Mouse (Mus musculus) liver, embryonic 13.5 days (tissue): ENCODE results near the gene Sox21. TPM values are rescaled to one million over a fixed set of nuclear protein-coding genes. Genes with fewer than 3 reads are reported as not detected.
A peak's percentile ranks its signal among the peaks of the same experiment; 100 is the strongest.

ENCODE experiments used
- ATAC-seq: fragments of 200-750 bp; cut with Nextera tagmentation; 2 replicates; pipeline ENCODE4 v1.8.0; 2017; ENCODE audit warnings: low read depth, mild to moderate bottlenecking, moderate number of reproducible peaks, moderate library complexity
- DNase-seq: peaks from one replicate; pipeline ENCODE4 v3.0.0; 2022
- H3K27ac ChIP-seq: fragments of 300-500 bp; sonication (generic); 2 replicates; pipeline ENCODE4 v1.5.1; 2015; ENCODE audit warnings: moderate library complexity, mild to moderate bottlenecking, inconsistent platforms
- H3K27me3 ChIP-seq: fragments of 300-500 bp; sonication (generic); 2 replicates; pipeline ENCODE4 v1.6.1; 2015; ENCODE audit warnings: mild to moderate bottlenecking, inconsistent platforms
- H3K36me3 ChIP-seq: fragments of 300-500 bp; sonication (generic); 2 replicates; pipeline ENCODE4 v1.6.1; 2015; ENCODE audit warnings: mild to moderate bottlenecking, inconsistent platforms
- H3K4me1 ChIP-seq: fragments of 300-500 bp; sonication (generic); replicated peaks from 2 replicates; pipeline ENCODE4 v1.6.1; 2015; ENCODE audit warnings: inconsistent platforms
- H3K4me2 ChIP-seq: fragments of 300-500 bp; sonication (generic); 2 replicates; pipeline ENCODE4 v1.6.1; 2015; ENCODE audit warnings: inconsistent platforms, mild to moderate bottlenecking, moderate library complexity
- H3K4me3 ChIP-seq: fragments of 300-500 bp; sonication (generic); replicated peaks from 2 replicates; pipeline ENCODE4 v1.5.1; 2015; ENCODE audit warnings: mild to moderate bottlenecking, inconsistent platforms
- H3K9ac ChIP-seq: fragments of 300-500 bp; sonication (generic); 2 replicates; pipeline ENCODE4 v1.6.1; 2015; ENCODE audit warnings: mild to moderate bottlenecking, inconsistent platforms
- H3K9me3 ChIP-seq: fragments of 300-500 bp; sonication (generic); replicated peaks from 2 replicates; pipeline ENCODE4 v1.6.1; 2016; ENCODE audit warnings: inconsistent platforms
- WGBS: fragments of 180-500 bp; shearing (Covaris S2); methylation state at CpG from one replicate; pipeline ENCODE4 v1.1.7; 2015; ENCODE audit not compliant: insufficient replicate concordance; 5-methylcytosine and 5-hydroxymethylcytosine counted together
- polyA plus RNA-seq: library from polyadenylated mRNA; unstranded; fragments of >200 nt; fragmentation: Nextera tagmentation; extraction: Ambion mirVana; gene quantifications from 2 replicates; pipeline ENCODE4 v1.2.1, GENCODE M21; 2015

Sox21 gene
- polyA plus RNA-seq, 1 experiment from 2014 or later: not detected

DNA sequence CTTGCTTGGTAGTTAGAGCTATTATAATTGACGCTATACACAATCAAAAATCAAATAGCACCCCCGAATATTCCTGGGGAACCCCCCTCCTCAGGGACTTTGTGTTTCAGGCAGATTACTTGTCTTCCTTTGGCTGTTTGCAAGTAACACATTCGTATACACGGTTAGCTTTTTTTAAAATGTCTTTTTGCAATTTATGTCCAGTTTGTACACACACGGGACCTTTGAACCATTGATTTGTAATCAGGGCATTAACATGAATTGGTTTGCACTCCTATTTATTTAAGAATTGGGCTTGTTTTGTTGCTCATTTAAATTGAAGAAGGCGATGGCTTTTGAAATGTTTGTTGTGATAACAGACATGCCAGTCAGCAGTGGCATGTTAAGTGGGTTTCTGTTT lies 956 bp upstream of the Sox21 start:
- Histone ChIP-seq H3K27ac (no peak overlapping the region), H3K4me2 (no peak overlapping the region), H3K36me3 (no peaks in the 10 kb centered on the region), H3K4me1 (peaks cover 23% of the 10 kb centered on the region), H3K4me3 (no peak overlapping the region), H3K9ac (no peak overlapping the region), H3K9me3 (no peaks in the 10 kb centered on the region), H3K27me3 (peaks cover 77% of the 10 kb centered on the region)
- DNase-seq (no peak), ATAC-seq (no peak)
- 9% methylated on average over 6 of the region's 6 CpGs for WGBS

DNA sequence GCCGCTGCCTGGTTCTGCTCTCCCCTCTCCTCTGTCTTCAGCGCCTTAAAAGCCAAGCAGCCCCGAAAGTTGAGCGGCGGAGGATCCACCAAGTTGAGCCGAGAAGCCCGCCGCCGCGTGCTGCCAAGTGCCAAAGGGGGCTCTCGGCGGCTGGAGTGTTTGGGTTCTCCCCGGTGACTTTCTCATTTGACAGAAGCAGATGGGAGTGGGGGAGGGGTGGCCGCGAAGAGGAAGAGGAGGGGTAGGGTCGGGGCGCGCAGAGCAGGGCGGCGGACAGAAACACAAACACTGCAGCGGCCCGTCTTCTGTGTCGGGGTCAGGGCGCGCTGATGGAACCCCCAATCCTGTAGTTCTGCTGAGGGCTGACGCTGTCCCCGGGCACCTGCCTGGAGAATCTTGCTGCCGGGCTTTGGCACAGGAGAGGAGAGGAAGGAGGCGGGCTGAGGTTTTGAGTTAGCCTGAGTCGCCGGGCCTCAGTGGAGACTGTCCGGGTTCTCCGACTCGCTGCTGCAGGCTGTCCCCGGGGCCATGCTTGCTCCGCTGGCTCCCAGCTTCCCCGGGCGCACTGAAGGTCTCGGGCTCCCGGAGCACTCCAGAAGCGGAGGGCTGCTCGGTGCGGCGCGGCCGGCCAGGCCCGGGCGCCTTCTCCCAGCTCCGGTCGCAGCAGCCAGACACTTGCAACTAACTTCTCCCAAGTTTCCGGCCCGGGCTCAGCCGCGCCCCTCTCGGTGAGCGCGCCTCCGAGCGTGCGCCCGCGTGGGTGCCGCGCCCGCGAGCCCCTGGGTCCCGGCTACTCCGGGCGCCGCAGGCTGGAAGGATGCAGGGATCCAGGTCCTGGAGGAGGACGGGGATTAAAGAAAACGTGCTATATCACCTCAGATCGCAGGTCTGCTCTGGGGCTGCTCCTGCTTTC lies 601 bp downstream of the Sox21 start:
- H3K27me3 ChIP-seq: peaks cover 92% of the 10 kb centered on the region
- H3K4me1 ChIP-seq: peaks cover 23% of the 10 kb centered on the region
- peak overlapping the region; percentile 48 for H3K4me3 ChIP-seq
- no peak overlapping the region for H3K9ac ChIP-seq
- WGBS: 1% methylated on average over 70 of the region's 73 CpGs
- H3K4me2 ChIP-seq: peak overlapping the region; percentile 66
- H3K9me3 ChIP-seq: no peaks in the 10 kb centered on the region
- H3K36me3 ChIP-seq: no peaks in the 10 kb centered on the region
- ATAC-seq (0 out of 2 replicates have a peak, but pooled peaks have one; percentile 12), DNase-seq (no peak)
- no peak overlapping the region for H3K27ac ChIP-seq

DNA sequence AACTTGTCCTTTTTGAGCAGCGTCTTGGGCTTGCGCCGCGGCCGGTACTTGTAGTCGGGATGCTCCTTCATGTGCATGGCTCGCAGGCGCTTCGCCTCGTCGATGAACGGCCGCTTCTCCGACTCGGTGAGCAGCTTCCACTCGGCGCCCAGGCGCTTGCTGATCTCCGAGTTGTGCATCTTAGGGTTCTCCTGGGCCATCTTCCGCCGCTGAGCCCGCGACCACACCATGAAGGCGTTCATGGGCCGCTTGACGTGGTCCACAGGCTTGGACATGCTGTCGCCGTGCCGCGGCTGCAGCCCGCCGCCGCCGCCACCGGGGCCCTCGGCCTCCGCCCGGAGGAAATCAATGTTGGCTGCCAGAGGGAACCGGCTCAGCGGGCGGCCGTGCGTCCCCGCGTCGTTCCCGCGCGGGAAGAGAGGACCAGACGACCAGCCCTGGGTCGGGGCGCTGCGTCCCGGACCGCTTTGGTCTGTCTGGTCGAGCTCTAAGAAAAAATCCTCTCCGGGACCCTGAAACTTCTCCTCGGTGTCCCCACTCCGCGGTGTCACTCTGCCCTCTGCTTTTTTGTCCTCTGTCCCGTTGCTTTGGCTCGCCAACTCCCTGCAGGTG lies 1.4 kb downstream of the Sox21 start:
- H3K27ac ChIP-seq: no peak overlapping the region
- peak overlapping the region; percentile 48 for H3K4me3 ChIP-seq
- peaks cover 23% of the 10 kb centered on the region for H3K4me1 ChIP-seq
- peak overlapping the region; percentile 66 for H3K4me2 ChIP-seq
- no peak for DNase-seq
- no peaks in the 10 kb centered on the region for H3K9me3 ChIP-seq
- H3K36me3 ChIP-seq: no peaks in the 10 kb centered on the region
- H3K9ac ChIP-seq: no peak overlapping the region
- H3K27me3 ChIP-seq: peaks cover 95% of the 10 kb centered on the region
- ATAC-seq: no peak
- WGBS: 1% methylated on average over 59 of the region's 62 CpGs

DNA sequence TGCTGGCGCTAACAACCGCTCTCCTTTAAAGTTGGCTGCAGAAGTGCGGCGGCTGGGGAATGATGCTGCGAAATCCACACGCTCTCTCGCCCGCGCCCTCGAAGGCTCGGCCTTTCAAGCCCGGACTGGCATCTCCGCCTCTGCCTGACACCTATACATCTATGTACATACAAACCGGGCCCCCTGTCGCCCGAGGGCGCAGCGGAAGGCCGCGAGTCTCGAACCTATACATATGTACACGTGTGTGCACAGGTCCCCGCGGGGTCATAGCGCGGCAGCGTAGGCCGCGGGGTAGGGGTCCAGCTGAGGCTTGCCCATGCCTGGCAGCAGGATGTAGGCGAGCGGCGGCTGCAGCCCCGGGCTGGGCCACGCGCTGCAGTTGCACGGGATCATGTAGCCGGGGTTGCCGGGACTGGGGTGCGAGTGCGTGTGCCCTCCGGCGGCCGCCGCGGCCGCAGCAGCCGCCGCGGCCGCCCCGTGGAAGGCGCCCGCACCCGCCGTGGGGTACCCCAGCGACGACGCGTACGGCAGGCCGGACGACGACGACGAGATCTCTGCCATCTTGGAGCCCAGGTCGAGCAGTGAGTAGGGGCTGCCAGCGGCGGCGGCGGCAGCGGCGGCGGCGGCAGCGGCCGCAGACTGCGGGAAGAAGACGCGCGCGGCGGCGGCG lies 2.2 kb downstream of the Sox21 start:
- H3K4me1 ChIP-seq: peaks cover 23% of the 10 kb centered on the region
- no peaks in the 10 kb centered on the region for H3K9me3 ChIP-seq
- H3K27ac ChIP-seq: no peak overlapping the region
- peak overlapping the region; percentile 48 for H3K4me3 ChIP-seq
- ATAC-seq (no peak), DNase-seq (no peak)
- H3K4me2 ChIP-seq: peak overlapping the region; percentile 66
- 1% methylated on average over 83 of the region's 84 CpGs for WGBS
- no peaks in the 10 kb centered on the region for H3K36me3 ChIP-seq
- peaks cover 95% of the 10 kb centered on the region for H3K27me3 ChIP-seq
- H3K9ac ChIP-seq: no peak overlapping the region

DNA sequence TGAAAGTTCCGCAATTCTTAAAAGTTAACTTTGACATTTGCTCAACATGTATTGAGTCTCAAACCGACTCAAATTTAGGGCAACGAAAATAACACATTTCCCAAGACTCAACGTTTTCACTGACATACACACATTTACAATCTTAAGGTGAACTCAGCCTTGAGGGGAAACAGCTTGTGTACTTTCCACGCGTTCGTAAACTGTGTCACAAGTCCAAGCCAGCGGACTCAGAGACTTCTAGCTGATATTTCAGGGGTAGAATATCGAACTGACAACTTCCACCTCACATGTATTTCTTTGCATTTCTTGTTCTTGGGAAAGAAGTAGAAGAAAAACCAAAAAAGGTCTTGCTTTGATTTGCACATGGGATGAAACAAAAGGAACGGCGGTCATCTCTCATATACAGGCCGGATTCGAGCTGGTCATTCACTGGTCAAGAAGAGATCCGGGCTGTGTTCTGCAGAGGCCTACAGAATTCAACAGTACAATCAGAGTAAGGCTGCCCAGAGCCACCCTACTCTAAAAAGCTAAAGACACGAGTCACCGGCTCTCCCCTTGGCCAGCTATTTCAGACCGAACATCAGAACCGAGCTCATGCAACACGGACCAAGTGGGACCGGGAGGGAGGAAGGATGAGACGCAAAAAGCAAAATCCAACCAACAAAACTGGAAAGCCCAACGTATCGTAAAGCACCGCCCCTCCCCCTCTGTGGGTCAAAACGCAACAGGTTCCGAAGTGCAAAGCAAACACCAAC lies 2.9 kb downstream of the Sox21 start:
- Histone ChIP-seq H3K9ac (no peak overlapping the region), H3K27me3 (peaks cover 95% of the 10 kb centered on the region), H3K9me3 (no peaks in the 10 kb centered on the region), H3K27ac (no peak overlapping the region), H3K4me1 (peaks cover 23% of the 10 kb centered on the region), H3K4me3 (no peak overlapping the region), H3K4me2 (no peak overlapping the region), H3K36me3 (no peaks in the 10 kb centered on the region)
- DNase-seq: no peak
- no peak for ATAC-seq
- 3% methylated on average over 26 of the region's 26 CpGs for WGBS

DNA sequence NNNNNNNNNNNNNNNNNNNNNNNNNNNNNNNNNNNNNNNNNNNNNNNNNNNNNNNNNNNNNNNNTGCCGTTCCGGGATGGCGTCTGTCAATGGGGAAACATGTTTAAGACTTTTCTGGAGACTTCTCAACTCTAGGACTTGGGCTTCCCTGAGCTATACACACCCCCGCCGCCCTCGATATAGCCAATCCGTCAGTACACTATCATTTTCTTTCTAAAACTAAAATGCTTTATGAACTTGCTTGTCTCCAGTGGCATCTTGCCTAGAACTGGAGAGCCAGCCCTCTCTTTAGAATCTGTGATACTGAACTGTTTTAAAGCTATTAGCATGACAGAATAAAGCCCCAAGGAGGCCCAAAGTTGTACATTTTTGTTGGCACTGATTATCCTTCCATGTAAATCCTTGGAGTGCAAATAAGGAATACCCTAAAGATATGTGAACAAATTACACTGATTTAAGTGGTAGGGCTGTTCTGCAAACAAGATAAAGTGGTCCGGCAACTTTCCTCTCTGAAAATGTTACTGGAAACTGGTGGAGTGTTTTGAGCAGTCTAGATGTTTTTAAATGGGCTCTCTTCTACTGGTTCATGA lies 4.4 kb downstream of the Sox21 start:
- peaks cover 98% of the 10 kb centered on the region for H3K27me3 ChIP-seq
- H3K9ac ChIP-seq: no peak overlapping the region
- no peaks in the 10 kb centered on the region for H3K9me3 ChIP-seq
- H3K4me3 ChIP-seq: no peak overlapping the region
- ATAC-seq (no peak), DNase-seq (no peak)
- WGBS: 5% methylated on average over 8 of the region's 8 CpGs
- no peak overlapping the region for H3K27ac ChIP-seq
- H3K36me3 ChIP-seq: no peaks in the 10 kb centered on the region
- no peak overlapping the region for H3K4me2 ChIP-seq
- peaks cover 23% of the 10 kb centered on the region for H3K4me1 ChIP-seq

DNA sequence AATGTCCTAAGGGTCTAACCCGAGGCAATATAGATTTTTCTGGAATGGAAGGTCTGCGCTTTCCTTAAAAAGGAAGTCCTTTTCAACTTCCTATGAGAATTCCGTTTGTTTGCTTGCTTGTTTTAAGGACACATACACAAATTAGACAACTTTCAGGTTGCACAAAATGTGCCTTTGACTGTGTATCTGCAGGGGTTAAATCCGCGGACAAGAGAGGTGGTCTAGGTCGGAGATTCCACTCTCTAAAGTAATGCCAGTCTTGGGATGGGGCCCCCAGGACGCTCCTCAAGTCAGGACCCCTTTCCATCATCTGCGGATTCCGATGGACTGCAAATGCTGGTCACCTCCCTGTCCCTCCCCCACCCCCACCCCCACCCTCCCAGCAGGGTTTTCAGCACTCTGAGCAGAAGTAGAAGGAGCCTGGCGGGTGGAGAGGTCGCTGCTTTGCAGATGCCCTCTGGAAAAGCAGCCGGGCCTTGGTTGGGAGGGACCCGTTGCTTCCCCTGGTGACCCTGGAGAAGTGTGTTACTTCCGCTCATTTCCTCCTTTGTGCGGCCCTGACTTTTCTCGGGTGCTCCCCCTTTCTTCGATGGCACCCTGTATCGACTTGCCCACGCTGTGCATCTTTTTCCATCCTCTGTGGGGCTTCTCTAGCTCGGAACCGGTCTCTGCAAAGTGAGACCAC lies 10.2 kb downstream of the Sox21 start:
- Histone ChIP-seq H3K27ac (no peak overlapping the region), H3K36me3 (no peaks in the 10 kb centered on the region), H3K27me3 (peaks cover 91% of the 10 kb centered on the region), H3K9ac (no peak overlapping the region), H3K9me3 (no peaks in the 10 kb centered on the region), H3K4me1 (no peaks in the 10 kb centered on the region; the same call in 1 of the 2 replicates), H3K4me3 (no peak overlapping the region), H3K4me2 (no peak overlapping the region)
- ATAC-seq: no peak
- no peak for DNase-seq
- WGBS: 1% methylated on average over 21 of the region's 21 CpGs

DNA sequence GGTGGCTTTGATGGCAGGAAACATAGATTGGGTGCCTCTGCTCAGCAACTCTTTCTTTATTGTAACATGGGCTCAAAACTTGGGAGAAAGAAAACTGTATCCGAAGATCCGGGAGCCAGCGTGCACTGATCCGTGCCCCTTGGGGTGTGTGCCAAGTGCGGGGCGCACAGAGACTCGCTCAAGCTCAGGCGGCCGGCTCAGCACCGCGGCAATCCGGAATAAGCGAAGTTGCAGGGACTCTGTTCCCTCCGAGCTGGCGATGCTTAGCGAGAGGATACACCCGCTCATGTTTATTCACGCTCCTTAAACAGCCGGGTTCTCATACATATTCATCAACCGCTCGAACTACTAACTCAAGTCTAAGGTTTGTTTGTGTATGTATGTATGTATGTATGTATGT lies 10.9 kb downstream of the Sox21 start:
- Histone ChIP-seq H3K27ac (no peak overlapping the region), H3K36me3 (no peaks in the 10 kb centered on the region), H3K4me1 (no peaks in the 10 kb centered on the region), H3K27me3 (peaks cover 84% of the 10 kb centered on the region), H3K9ac (no peak overlapping the region), H3K4me3 (no peak overlapping the region), H3K4me2 (no peak overlapping the region), H3K9me3 (no peaks in the 10 kb centered on the region)
- DNase-seq: no peak
- 2% methylated on average over 21 of the region's 21 CpGs for WGBS
- ATAC-seq: no peak

DNA sequence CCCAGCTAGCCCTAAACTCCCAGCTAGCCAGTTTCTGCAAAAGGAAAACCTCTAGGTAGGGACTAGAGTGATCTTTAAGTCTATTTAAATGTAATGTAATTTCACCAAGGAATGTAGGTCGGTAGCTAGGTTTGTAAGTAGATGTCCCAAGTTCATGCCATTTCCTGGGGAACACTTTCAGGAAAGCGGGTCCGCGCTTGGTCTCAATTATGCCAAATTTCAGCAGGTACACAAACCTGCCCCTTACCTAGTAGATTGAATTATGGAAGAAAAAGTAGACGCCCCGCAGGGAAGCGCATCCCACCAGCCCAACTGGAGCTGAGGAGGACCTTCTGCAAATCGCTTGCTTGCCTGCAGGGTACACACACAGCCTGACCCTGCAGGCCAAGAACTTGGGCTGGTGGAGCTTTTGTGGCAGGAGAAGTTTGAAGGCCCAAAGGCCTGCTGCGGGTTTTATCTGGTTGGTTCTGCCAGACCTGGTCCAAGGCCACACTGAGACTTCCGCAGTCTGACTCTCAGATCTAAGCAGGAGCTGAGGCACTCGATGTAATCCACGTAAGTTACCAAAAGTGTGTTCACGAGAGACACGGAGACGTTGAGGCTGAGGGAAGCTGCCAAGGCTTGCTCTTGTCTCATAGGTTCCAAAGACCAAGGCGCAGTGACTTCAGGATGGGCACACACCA lies 11.6 kb downstream of the Sox21 start:
- Histone ChIP-seq H3K4me2 (no peak overlapping the region), H3K27me3 (peaks cover 77% of the 10 kb centered on the region), H3K9ac (no peak overlapping the region), H3K27ac (no peak overlapping the region), H3K4me1 (no peaks in the 10 kb centered on the region), H3K9me3 (no peaks in the 10 kb centered on the region), H3K4me3 (no peak overlapping the region), H3K36me3 (no peaks in the 10 kb centered on the region)
- DNase-seq (no peak), ATAC-seq (no peak)
- WGBS: 17% methylated on average over 16 of the region's 16 CpGs

DNA sequence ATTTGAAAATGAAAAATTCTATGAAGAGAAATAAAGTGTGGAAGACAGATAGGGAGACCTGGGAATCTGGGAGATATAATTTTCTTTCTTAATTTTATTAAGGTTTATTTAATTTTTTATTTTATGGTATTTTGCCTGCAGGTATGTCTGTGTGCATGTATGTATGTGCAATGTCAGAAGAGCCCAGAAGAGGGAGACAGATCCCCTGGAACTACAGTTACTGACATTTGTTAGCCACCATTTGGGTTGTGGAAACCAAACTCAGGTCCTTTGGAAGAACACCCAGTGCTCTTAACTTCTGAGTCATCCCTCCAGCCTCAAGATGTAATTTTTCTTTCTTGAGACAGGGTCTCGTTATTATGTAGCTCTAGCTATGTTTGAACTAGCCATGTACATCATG lies 15.9 kb downstream of the Sox21 start:
- no peak overlapping the region for H3K9ac ChIP-seq
- 53% methylated on average over 1 of the region's 1 CpGs for WGBS
- no peaks in the 10 kb centered on the region for H3K9me3 ChIP-seq
- H3K4me3 ChIP-seq: no peak overlapping the region
- H3K27ac ChIP-seq: no peak overlapping the region
- peaks cover 40% of the 10 kb centered on the region for H3K27me3 ChIP-seq
- DNase-seq: no peak
- no peak overlapping the region for H3K4me2 ChIP-seq
- ATAC-seq: no peak
- no peaks in the 10 kb centered on the region for H3K36me3 ChIP-seq
- H3K4me1 ChIP-seq: no peaks in the 10 kb centered on the region
